Mouse (Mus musculus) embryo, embryonic 10 days (tissue): ENCODE measurements around the gene Ppp4r3a.
"Not testable (repeated sequence)": the region's sequence is repeated elsewhere in the genome, so short reads cannot be mapped to it uniquely, and the experiment has no call there.

ENCODE experiments used
- DNase-seq: peaks from one replicate; pipeline ENCODE4 v3.0.0-alpha.2; 2015; ENCODE audit warnings: low spot score

Ppp4r3a gene

GRCm38 (mm10) chr12:101028247-101028953 is 55.1 kb downstream of the Ppp4r3a start:
- peak; percentile 44 for DNase-seq

GRCm38 (mm10) chr12:101027451-101028246 is 55.9 kb downstream of the Ppp4r3a start:
- DNase-seq = peak; percentile 51

GRCm38 (mm10) chr12:101026946-101027345 is 56.6 kb downstream of the Ppp4r3a start:
- peak; percentile 55 for DNase-seq

GRCm38 (mm10) chr12:101026518-101026917 is 57.0 kb downstream of the Ppp4r3a start:
- DNase-seq = no peak

- DNase-seq = no peak
Measured at GRCm38 (mm10) chr12:101026025-101026424, 57.5 kb downstream of the Ppp4r3a start.

- peak; percentile 24 for DNase-seq
Measured at GRCm38 (mm10) chr12:101025379-101025778, 58.1 kb downstream of the Ppp4r3a start.

- DNase-seq = no peak
Measured at GRCm38 (mm10) chr12:101024824-101025223, 58.7 kb downstream of the Ppp4r3a start.

- no peak for DNase-seq
Measured at GRCm38 (mm10) chr12:101023143-101023542, 60.4 kb downstream of the Ppp4r3a start.

GRCm38 (mm10) chr12:101022353-101022752 is 61.1 kb downstream of the Ppp4r3a start:
- DNase-seq = no peak

- no peak for DNase-seq
Measured at GRCm38 (mm10) chr12:101021484-101022226, 61.8 kb downstream of the Ppp4r3a start.

- DNase-seq = no peak
Measured at GRCm38 (mm10) chr12:101020210-101021015, 63.1 kb downstream of the Ppp4r3a start.

- no peak for DNase-seq
Measured at GRCm38 (mm10) chr12:101019443-101019842, 64.1 kb downstream of the Ppp4r3a start.

- DNase-seq = no peak
Measured at GRCm38 (mm10) chr12:101019031-101019430, 64.5 kb downstream of the Ppp4r3a start.

GRCm38 (mm10) chr12:101017971-101018371 is 65.5 kb downstream of the Ppp4r3a start:
- DNase-seq = peak; percentile 42

- no peak for DNase-seq
Measured at GRCm38 (mm10) chr12:101016412-101016928, 67.0 kb downstream of the Ppp4r3a start.

- peak; percentile 32 for DNase-seq
Measured at GRCm38 (mm10) chr12:101015926-101016325, 67.6 kb downstream of the Ppp4r3a start.

- no peak for DNase-seq
Measured at GRCm38 (mm10) chr12:101015165-101015560, 68.3 kb downstream of the Ppp4r3a start.

- no peak for DNase-seq
Measured at GRCm38 (mm10) chr12:101014549-101015164, 68.8 kb downstream of the Ppp4r3a start.

- DNase-seq = not testable (repeated sequence)
Measured at GRCm38 (mm10) chr12:101013668-101014067, 69.8 kb downstream of the Ppp4r3a start.

- no peak for DNase-seq
Measured at GRCm38 (mm10) chr12:101013078-101013665, 70.3 kb downstream of the Ppp4r3a start.
